Mouse (Mus musculus) lung, postnatal 0 days (tissue): ENCODE measurements around the gene Polr1c. TPM values are rescaled to one million over a fixed set of nuclear protein-coding genes. Genes with fewer than 3 reads are reported as not detected.
A peak's percentile ranks its signal among the peaks of the same experiment; 100 is the strongest.

Source experiments
- ATAC-seq: fragments of 200-750 bp; cut with Nextera tagmentation; 2 replicates; pipeline ENCODE4 v1.8.0; 2017; ENCODE audit warnings: moderate library complexity
- DNase-seq: peaks from one replicate; pipeline ENCODE4 v3.0.0-alpha.2; 2016; ENCODE audit warnings: low spot score
- H3K27ac ChIP-seq: fragments of 300-500 bp; sonication (generic); 2 replicates; pipeline ENCODE4 v1.5.1; 2014; ENCODE audit warnings: antibody characterized with exemption, mild to moderate bottlenecking, low read length, mixed read lengths
- H3K27me3 ChIP-seq: fragments of 300-500 bp; sonication (generic); replicated peaks from 2 replicates; pipeline ENCODE4 v1.6.1; 2014; ENCODE audit warnings: low read length, mixed read lengths; ENCODE audit not compliant: insufficient read depth
- H3K36me3 ChIP-seq: fragments of 300-500 bp; sonication (generic); 2 replicates; pipeline ENCODE4 v1.6.1; 2014; ENCODE audit warnings: low read length, mixed read lengths; ENCODE audit not compliant: insufficient read depth
- H3K4me1 ChIP-seq: fragments of 300-500 bp; sonication (generic); 2 replicates; pipeline ENCODE4 v1.6.1; 2014; ENCODE audit warnings: antibody characterized with exemption, low read depth, low read length, mixed read lengths; ENCODE audit not compliant: insufficient read depth
- H3K4me2 ChIP-seq: fragments of 300-500 bp; sonication (generic); replicated peaks from 2 replicates; pipeline ENCODE4 v1.6.1; 2014; ENCODE audit warnings: low read depth, mild to moderate bottlenecking, low read length, moderate library complexity, mixed read lengths
- H3K4me3 ChIP-seq: fragments of 300-500 bp; sonication (generic); 2 replicates; pipeline ENCODE4 v1.5.1; 2014; ENCODE audit warnings: low read depth, low read length
- H3K9ac ChIP-seq: fragments of 300-500 bp; sonication (generic); replicated peaks from 2 replicates; pipeline ENCODE4 v1.6.1; 2014; ENCODE audit warnings: low read depth, mild to moderate bottlenecking
- H3K9me3 ChIP-seq: fragments of 300-500 bp; sonication (generic); 2 replicates; pipeline ENCODE4 v1.6.1; 2016; ENCODE audit warnings: low read length, mixed read lengths
- CTCF ChIP-seq: IDR thresholded peaks from 2 replicates; pipeline ENCODE4 v1.5.1; 2016; ENCODE audit warnings: antibody characterized with exemption, mild to moderate bottlenecking
- EP300 ChIP-seq: IDR thresholded peaks from 2 replicates; pipeline ENCODE4 v1.6.1; 2016; ENCODE audit warnings: antibody characterized with exemption, mild to moderate bottlenecking, control low read depth
- WGBS: fragments of 180-500 bp; shearing (Covaris S2); extraction: QIAGEN DNeasy Blood & Tissue Kit; methylation state at CpG from one replicate; pipeline ENCODE4 v1.1.7; 2014; 5-methylcytosine and 5-hydroxymethylcytosine counted together
- polyA plus RNA-seq: library from polyadenylated mRNA; unstranded; fragments of >200 nt; fragmentation: Nextera tagmentation; extraction: Ambion mirVana; gene quantifications from 2 replicates; pipeline ENCODE4 v1.2.1, GENCODE M21; 2015

Polr1c gene
- polyA plus RNA-seq, 1 experiment from 2014 or later = 89.9 TPM

GRCm38 (mm10) chr17:46252571-46253451 lies 5.0 kb upstream of the Polr1c start:
- H3K9me3 ChIP-seq = no peaks in the 10 kb centered on the region
- H3K36me3 ChIP-seq = peaks cover 21% of the 10 kb centered on the region; the same call in 1 of the 2 replicates
- ATAC-seq = no peak
- 49% methylated on average over 14 of the region's 14 CpGs for whole genome bisulfite sequencing
- no peak overlapping the region for H3K9ac ChIP-seq
- no peak overlapping the region for H3K27ac ChIP-seq
- TF ChIP-seq EP300 (peak; percentile 34), CTCF (peak; percentile 68)
- peak; percentile 68 for DNase-seq
- H3K4me3 ChIP-seq = no peak overlapping the region
- H3K27me3 ChIP-seq = peaks cover 9% of the 10 kb centered on the region; the same call in 1 of the 2 replicates
- H3K4me2 ChIP-seq = peak overlapping the region; percentile 97
- H3K4me1 ChIP-seq = peaks cover 11% of the 10 kb centered on the region

- H3K36me3 ChIP-seq = peaks cover 21% of the 10 kb centered on the region; the same call in 1 of the 2 replicates
- no peak overlapping the region for H3K4me3 ChIP-seq
- peaks cover 9% of the 10 kb centered on the region; the same call in 1 of the 2 replicates for H3K27me3 ChIP-seq
- TF ChIP-seq CTCF (peak; percentile 33), EP300 (no peak)
- H3K9ac ChIP-seq = no peak overlapping the region
- no peak for DNase-seq
- no peak for ATAC-seq
- no peak overlapping the region for H3K27ac ChIP-seq
- no peak overlapping the region for H3K4me2 ChIP-seq
- H3K9me3 ChIP-seq = no peaks in the 10 kb centered on the region
- peaks cover 16% of the 10 kb centered on the region for H3K4me1 ChIP-seq
- WGBS = 65% methylated on average over 7 of the region's 7 CpGs
Observed at GRCm38 (mm10) chr17:46251174-46251573, 3.3 kb upstream of the Polr1c start.

- Histone ChIP-seq H3K9me3 (no peaks in the 10 kb centered on the region), H3K4me3 (peak overlapping the region; percentile 89), H3K9ac (peak overlapping the region; percentile 99), H3K4me2 (peak overlapping the region; percentile 74), H3K27ac (peak overlapping the region; percentile 91), H3K36me3 (peaks cover 29% of the 10 kb centered on the region; the same call in 1 of the 2 replicates), H3K4me1 (peaks cover 15% of the 10 kb centered on the region), H3K27me3 (no peaks in the 10 kb centered on the region)
- no peak for DNase-seq
- TF ChIP-seq CTCF (no peak), EP300 (no peak)
- WGBS = under 1% methylated on average over 37 of the region's 37 CpGs
- ATAC-seq = peak; percentile 39; the same call in 1 of the 2 replicates
Observed at GRCm38 (mm10) chr17:46248189-46248522, 302 bp upstream of the Polr1c start.

GRCm38 (mm10) chr17:46244579-46244978 lies 3.3 kb downstream of the Polr1c start:
- peak overlapping the region; percentile 78 for H3K27ac ChIP-seq
- H3K27me3 ChIP-seq = no peaks in the 10 kb centered on the region
- ATAC-seq (peak; percentile 13), DNase-seq (peak; percentile 86)
- H3K4me2 ChIP-seq = no peak overlapping the region
- H3K9me3 ChIP-seq = no peaks in the 10 kb centered on the region
- 39% methylated on average over 10 of the region's 10 CpGs for WGBS
- H3K4me1 ChIP-seq = peaks cover 15% of the 10 kb centered on the region
- no peak overlapping the region for H3K4me3 ChIP-seq
- H3K36me3 ChIP-seq = peaks cover 11% of the 10 kb centered on the region; the same call in 1 of the 2 replicates
- TF ChIP-seq EP300 = no peak
- H3K9ac ChIP-seq = no peak overlapping the region

- H3K9me3 ChIP-seq = no peaks in the 10 kb centered on the region
- no peak overlapping the region for H3K4me2 ChIP-seq
- no peak for DNase-seq
- H3K4me1 ChIP-seq = peaks cover 9% of the 10 kb centered on the region
- ATAC-seq = no peak
- no peak overlapping the region for H3K9ac ChIP-seq
- peaks cover 15% of the 10 kb centered on the region; the same call in 1 of the 2 replicates for H3K36me3 ChIP-seq
- no peak overlapping the region for H3K4me3 ChIP-seq
- 53% methylated on average over 2 of the region's 2 CpGs for WGBS
- H3K27ac ChIP-seq = peak overlapping the region; percentile 78
- H3K27me3 ChIP-seq = no peaks in the 10 kb centered on the region
- no peak for TF ChIP-seq EP300
- TF ChIP-seq CTCF = no peak
Observed at GRCm38 (mm10) chr17:46243624-46244023, 4.2 kb downstream of the Polr1c start.

- Histone ChIP-seq H3K4me1 (peaks cover 7% of the 10 kb centered on the region; the same call in 1 of the 2 replicates), H3K9ac (no peak overlapping the region), H3K9me3 (no peaks in the 10 kb centered on the region), H3K4me2 (no peak overlapping the region), H3K27me3 (no peaks in the 10 kb centered on the region), H3K4me3 (no peak overlapping the region), H3K36me3 (peaks cover 15% of the 10 kb centered on the region; the same call in 1 of the 2 replicates), H3K27ac (peak overlapping the region; percentile 81)
- DNase-seq (peak; percentile 90), ATAC-seq (peak; percentile 81)
- 55% methylated on average over 4 of the region's 4 CpGs for WGBS
- TF ChIP-seq CTCF = no peak
- TF ChIP-seq EP300 = peak; percentile 88
Observed at GRCm38 (mm10) chr17:46242993-46243392, 4.9 kb downstream of the Polr1c start.
